Mouse (Mus musculus) testis, adult 2 months (tissue): ENCODE measurements around the gene Pde2a.

ENCODE experiments used
- CTCF ChIP-seq: fragments of 200-500 bp; IDR thresholded peaks from 2 replicates; pipeline ENCODE4 v1.5.1; 2012; ENCODE audit warnings: low read depth, mild to moderate bottlenecking, inconsistent platforms, low read length, moderate library complexity; ENCODE audit not compliant: control insufficient read depth, insufficient read depth, insufficient replicate concordance
- POLR2A ChIP-seq: fragments of 200-500 bp; IDR thresholded peaks from 2 replicates; pipeline ENCODE4 v1.6.1; 2012; ENCODE audit warnings: low read depth, mild to moderate bottlenecking, inconsistent platforms, low read length, moderate library complexity; ENCODE audit not compliant: control insufficient read depth

DNA sequence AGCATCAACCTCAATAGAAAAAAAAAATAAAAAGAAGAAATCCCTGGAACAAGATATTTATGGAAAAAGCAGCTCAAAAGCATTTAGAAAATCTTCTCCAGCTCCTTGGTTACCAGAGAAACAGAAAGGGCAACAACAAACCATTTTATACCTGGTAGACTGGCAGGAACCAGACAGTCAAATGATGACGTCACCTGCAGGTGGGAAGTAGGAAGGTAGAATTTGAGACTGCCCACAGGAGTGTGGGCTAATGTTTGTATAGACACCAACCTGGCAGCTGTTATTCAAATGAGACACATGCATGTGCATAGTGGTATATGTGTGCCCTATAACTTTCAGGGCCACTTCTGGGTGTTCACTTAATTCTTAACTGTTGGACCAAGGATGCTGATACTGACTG is 100.2 kb downstream of the Pde2a start:
- TF ChIP-seq POLR2A (no peak), CTCF (no peak)
